Mouse (Mus musculus): ENCODE data around the gene Abhd16a.

Abhd16a gene

DNA sequence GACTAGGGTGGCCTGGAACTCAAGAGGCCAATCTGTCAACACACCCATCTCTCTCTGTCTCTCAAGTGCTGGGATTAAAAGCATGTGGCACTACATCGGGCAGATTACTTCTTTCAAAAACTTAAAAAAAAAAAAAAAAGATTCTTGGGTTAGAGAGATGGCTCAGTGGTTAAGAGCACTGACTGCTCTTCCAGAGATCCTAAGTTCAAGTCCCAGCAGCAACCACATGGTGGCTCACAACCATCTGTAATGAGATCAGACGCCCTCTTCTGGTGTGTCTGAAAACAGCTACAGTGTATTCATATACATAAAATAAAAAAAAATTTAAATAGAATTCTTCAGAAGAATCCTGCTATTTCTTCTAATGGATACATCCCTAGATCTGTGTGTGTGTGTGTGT, 912 bp upstream of the Abhd16a start:
- DNase-seq, result no peak

DNA sequence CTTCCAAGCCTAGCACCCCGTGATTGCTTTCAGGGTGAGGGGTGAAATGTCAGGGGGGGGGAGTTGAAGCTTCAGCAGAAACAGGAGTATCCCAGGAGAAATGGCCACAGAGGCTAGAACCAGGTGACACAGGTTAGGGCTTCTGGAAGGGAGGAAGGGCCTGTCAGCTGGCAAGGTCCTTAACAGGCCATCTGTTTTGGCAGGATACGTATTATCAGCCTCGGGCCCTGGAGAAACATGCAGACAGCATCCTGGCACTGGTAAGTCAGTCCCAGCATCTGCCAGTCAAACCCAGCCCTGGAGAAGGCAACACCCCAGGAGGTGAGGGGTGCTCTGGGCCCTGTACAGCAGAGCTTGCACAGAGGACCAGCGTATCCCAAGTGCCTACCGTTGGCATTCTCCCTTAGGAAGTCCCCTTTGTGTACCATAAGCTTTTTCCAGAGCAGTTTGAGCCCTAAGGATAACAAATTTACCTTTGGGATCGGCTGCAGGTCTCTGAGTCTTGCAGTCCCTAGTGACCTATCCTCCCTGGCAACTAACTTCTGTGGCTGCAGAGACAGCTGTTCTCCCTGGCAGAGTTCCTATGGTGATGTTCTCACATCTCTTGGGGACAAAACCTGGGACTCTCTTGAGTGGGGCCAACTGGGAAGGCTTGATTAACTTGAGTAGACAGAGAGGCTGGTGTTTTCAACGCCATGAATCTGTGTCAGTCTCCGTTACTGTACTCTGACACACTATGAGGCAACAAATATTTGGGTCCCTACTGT, 1.3 kb downstream of the Abhd16a start:
- no peak for DNase-seq

DNA sequence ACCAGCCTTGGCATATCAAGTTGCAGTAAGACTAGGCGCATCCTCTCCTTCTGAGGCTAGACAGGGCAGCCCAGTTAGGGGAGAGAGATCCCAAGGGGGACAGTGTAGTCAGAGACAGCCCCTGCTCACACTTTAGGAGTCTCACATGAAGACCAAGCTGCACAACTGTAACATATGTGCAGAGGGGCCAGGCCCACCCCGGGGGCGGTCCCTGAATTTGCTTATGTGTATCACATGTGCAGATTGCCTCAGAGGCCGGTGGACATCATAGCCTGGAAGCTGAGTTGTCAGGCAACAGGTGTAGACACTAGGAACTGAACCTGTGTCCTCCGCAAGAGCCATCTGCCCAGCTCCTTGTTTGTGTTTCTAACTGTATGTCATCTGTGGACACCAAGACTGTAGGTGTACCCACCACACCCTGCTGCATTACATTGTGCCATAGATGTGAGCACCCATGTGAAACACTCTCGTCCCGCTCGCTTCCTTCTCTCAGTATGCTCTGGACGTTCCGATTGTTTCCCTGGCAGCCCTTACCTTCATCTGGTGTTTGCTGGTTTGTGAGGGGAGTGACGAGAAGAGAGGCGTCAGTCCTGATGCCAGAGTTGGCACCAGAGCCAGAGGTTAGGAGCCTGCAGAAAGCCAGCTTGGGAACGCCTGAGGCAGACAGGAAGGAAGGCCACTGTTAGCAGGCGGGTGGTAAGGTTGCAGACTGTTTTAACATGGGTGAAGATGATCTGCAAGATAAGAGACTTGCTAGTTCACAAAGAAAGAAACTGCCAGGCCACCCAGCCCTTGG, 3.5 kb downstream of the Abhd16a start:
- DNase-seq, result peak in 1 of 2 experiments; percentile 55

DNA sequence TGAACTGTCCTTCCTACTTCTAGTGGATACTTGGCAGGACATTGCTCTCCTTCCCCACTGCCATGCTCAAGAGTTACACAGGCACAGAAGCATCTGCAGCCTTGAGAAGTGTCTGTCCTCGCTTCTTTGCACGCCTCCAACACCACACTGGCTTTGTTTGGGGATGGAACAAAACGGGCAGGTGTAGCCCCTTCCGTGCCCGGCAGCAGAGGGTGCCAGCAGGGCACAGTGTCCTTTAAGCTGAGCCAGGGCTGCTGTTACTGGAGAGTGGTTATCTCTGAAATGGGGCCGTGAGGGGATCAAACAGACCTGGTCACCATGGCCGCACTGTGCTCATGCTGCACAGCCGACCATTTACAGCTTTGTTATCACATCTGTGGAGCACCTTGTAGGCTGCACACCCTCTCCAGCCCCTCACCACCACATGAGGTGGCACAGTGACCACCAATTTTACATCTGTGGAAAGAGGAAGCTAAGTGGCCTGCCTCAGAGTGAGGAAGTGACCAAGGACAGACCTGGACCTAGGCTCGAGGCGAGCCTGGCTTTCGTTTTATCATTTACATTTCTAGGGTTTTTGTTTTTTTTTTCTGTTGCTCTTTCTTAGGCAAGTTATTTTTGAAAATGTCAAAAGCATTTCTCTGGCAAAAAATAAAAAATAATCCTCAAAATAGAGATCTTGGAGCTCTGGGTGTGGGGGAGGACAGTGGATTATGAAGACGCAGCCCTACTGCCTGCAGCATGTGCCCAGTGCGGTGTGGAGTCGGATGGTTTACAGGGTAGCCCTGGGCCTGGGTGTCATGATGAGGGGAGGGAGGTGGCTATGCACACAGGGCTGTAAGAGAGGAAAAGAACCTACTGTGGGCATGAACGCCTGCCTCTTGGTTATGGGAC, 5.7 kb downstream of the Abhd16a start:
- no peak for DNase-seq

DNA sequence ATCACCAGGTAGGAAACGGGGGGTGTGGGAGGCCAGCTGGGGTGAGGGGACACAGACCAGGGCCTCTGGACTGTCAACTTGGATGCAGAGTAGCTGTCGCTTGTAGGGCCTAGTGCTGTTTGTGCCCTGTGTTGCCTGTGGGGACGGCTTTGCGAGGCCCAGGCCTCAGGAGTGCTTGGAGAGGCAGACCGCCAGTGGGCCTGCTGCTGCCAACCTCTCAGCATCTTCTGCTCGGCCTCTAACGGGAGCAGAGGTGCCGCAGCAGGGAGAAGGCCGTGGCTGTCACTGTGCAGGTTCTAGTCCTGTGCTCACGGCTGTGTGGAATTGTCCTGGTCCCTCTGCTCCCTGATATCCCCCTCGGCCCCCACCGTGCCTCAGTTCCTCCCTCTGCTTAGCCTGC, 7.5 kb downstream of the Abhd16a start:
- no peak for DNase-seq

DNA sequence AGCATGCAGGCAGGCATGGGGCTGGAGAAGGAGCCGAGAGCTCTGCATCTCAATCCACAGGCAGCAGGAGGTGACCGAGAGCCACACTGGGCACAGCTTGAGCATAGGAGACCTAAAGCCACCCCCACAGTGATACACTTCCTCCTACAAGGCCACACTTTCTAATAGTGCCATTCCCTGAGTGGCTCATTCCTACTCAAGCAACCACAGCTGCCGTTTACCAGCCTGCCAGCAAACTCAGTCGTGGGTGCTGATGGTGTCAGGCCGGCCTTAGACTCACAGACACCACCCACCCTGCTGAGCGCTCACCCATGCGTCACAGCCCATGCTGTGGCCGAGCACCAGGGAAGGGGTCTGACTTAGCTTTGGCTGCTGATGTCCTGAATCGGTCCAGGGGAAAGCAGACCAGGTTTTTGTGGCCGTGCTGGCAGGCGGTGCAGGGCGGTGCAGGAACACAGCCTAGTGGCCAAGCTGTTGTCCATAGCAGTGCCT, 8.1 kb downstream of the Abhd16a start:
- peak; percentile 20 to 39 for DNase-seq

DNA sequence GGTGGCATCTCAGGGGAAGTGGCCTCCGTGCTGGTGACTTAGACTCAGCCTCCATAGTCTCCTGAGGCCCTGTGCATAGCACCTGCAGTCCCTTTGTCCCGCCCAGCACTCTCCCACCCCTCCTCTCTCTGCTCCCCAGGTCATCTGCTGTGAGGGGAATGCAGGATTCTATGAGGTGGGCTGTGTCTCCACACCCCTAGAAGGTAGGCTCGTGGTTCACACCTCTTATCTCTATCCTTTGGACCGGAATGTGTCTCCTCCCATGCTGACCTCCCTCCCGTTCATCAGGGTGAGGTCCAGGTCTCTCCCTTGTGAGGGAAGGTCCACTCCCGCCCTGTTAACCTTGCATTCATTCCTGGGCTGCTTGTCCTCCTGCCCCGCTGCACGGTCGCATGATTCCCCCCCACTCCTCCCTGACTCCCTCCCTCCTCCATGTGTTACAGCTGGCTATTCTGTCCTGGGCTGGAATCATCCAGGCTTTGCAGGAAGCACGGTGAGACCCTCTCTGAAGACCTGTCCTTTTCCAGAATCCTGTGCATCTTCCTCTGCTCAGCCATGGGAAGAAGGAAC, 11.2 kb downstream of the Abhd16a start:
- DNase-seq, result no peak

DNA sequence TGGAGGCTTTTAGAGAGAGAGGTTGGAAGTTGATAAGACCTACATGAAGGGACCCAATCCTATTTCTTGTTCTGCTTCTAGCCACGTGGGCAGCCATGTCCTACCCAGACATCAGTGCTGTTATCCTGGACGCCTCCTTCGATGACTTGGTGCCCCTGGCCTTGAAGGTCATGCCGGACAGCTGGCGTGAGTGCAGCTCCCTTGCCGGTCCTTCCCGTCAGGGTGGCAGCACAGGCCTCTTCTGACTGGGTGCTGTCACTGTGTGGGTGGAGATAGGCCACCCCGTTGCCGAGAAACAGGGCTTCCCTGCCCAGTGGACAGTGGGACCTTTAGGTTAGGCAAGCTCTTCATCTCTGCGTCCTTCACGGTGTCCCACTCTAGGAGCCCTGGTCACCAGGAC, 12.1 kb downstream of the Abhd16a start:
- no peak for DNase-seq

DNA sequence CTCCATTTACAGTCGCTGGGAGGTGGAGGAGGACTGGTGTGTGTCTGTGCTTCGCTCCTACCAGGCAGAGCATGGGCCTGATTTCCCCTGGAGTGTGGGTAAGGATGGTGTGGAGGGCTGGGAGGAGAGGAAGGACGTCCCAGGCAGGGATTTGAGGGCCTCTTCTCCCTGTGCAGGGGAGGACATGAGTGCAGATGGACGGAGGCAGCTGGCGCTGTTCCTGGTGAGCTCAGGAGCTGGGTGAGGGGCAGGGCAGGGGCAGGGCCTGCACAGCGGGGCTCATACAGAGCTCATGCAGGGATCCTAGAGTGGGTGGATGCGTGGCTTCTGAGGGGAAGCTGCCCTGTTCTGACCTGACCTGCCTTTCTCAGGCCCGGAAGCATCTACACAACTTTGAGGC, 13.2 kb downstream of the Abhd16a start:
- DNase-seq, result no peak

DNA sequence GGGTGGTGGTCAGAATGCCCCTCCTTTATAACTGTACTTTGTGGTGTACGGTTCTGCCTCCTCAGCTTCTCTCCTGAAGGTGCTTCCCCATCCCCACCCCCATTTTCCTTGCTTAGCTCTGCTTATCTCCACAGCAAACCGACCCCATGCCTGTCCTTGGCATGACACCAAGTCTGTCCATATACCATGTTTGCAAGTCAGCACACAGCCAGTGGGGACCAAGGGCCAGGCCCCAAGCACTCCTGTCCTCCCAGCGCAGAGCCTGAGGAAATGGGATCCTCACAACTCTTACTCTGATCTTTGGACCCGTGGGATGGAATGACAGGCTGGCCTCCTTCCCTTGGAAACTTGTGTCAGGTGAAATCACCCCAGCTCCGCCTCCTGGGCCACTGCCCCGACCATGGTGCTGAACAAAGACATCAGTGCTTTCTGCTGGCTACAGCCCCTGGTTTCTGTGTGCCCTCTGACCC, 14.2 kb downstream of the Abhd16a start:
- no peak for DNase-seq

DNA sequence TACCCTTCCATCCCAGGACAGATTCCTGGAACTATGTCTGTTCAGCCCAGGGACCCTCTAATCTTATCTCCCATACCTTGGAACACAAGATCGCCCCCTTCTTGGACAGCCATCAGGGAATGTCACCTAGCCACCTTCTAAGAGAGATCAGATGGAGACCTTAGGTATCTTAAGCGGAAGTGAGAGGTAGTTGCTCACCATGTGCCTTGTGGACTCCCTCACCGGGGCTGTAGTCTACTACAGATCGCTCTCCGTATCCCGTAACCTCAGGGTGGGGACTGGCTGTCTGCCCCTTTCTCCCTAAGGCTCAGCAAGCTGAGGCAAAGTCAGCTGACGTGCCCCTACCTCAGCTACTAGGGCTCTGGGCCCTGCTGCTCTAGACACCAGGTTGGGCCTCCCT, 15.0 kb downstream of the Abhd16a start:
- DNase-seq, result no peak

DNA sequence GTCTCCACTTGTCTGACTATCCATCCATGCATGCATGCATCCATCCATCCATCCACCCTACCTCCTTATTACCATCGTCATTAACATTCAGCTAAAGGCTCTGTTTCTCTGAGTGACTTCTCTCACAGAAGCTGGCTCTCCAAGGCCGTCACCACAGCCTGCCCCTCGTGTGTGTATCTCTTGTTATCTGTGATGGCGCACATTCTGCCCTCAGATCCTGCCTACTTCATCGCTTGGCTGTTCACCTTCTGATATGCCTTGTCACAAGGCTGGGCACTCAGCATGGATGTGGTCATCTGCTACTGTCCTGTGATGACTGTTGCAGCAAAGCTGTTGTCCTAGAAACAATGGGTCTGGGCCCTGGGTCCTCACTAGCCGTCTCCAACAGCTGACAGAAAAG, 15.7 kb downstream of the Abhd16a start:
- DNase-seq, result no peak

DNA sequence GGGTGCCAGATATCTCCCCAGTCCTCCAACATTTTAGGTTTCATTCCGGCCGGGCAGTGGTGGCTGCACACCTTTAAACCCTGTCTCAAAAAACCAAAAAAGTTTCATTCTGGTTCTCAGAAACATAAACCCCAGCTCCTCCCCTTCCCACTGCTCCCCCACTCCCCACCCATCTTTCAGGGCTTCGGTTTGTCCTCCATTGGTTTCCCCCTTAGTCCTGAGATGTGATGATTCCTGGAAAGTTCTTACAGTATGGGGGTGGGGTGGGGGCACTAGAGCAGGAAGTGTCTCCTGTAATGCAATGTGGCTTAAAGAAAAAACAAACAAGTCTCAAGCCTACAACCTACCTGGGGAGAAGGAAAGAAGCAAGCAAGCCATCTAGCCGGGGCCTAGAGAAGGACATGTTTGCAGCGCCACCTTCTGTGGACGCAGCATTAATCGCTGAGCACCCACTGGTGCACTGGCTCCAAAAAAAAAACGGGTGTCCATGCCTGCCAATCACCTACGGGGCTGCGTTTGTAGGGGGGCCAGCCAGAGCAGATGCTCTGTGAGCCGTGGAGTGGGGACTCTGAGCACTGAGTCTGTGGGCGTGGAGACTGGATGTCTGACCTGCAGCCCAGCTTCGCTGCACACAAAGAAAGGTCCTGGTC, 16.8 kb downstream of the Abhd16a start:
- DNase-seq, result peak; percentile 50 to 52

DNA sequence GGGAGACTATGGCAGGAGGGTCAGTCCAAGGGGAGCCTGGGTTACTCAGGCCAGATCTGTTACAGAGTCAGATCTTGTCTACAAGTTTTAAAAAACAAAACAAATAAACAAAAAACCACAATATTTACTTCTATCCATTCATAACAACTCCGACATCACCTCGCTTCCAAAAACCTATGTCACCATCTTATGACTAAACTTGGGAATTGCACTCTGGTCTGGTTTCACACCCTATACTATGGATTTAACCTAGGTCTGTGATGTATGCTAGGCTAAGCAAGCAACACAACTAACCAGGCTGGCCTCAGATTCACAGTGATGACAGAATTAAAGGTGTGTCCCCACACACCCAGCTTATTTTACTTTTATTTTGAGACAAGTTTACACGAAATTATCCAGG, 17.5 kb downstream of the Abhd16a start:
- no peak for DNase-seq

DNA sequence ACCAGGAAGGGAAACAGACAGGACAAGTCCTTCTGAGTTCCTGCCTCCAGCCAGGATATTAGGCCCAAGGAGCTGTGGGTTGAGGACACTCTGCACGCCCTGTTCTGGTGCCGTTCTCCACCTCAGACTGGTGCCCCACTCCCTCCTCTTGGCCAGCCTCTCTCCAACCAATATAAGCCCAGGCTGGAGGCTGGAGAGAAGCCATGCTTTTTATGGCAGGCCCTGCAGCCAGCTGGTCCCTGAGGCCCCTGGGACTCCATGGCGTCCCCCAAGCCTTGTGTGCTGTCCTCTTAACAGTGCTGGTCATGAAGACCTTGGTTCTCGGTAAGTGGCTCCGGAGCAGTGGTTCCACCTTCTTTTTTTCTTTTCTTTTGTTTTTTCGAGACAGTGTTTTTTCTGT, 19.0 kb downstream of the Abhd16a start, which contains the start of gene Ly6g5c:
Gene Ly6g5c, plus strand, starts transcription at position 183 of the 400 bp plus-strand sequence.
- no peak for DNase-seq

DNA sequence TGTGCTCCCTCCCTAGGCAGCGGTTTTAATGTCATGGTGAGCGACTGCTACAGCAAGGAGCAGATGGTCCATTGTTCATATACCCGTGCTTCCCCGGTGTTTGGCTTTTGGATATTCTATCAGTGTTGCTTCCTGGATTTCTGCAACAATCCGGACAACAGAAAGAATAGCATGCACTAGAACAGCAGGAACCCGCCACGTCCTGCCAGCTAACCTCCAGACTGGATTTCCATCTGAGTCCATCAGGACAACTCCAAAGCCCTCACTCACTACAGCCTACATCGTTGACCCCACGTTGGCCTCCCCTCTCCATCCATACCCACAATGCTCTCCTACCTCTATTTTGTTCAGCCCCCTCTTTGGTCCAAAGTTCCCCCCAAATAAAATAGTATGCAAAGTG, 22.7 kb downstream of the Abhd16a start:
- DNase-seq, result no peak

DNA sequence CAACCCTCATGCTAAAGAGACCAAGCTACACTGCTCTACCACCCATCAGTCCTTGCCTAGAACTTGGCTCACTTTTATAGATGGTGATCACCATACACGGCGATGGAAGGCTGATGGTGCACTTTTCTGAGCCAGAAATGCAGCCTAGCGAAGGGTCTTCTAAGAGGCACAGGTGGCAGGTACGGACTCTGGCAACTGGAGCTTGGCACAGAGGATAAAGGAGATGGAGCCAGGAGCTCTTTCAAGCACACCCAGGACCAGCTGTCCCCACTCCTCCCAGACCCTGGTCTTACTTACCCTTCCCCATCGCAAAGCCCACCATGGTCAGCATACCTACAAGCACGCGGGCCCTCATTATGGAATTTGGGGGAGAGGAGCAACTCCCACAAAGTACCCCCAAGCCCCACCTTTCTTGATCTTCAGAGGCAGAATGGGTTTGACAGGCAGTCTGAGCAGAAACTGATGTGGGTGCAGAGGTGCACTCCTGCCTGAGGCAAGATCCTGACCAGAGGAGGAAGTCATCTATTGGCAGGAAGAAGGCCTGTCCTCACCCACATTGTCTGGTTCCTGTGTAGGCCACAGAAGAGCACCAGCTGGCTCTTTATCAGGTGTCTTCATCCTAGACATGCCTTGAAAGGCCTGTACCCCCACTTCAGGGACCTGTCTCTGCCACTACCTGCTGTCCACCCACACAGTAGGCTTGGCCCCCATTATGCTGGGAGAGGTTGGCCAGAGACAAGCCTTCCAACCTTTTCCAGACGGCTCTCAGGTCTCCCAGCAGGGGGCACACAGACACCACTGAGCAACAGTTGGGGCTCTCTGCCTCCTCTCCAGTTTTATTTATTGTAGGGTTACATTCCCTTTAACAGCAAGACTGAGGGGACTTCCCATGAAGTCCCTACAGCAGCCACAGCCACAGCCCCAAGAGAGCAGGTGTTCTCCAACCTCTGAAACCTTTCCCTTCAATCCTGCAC, 26.3 kb downstream of the Abhd16a start, which contains the start of gene Ly6g5b:
Gene Ly6g5b, minus strand, starts transcription at position 383 of the 974 bp plus-strand sequence.
- DNase-seq, result peak; percentile 50 to 51

DNA sequence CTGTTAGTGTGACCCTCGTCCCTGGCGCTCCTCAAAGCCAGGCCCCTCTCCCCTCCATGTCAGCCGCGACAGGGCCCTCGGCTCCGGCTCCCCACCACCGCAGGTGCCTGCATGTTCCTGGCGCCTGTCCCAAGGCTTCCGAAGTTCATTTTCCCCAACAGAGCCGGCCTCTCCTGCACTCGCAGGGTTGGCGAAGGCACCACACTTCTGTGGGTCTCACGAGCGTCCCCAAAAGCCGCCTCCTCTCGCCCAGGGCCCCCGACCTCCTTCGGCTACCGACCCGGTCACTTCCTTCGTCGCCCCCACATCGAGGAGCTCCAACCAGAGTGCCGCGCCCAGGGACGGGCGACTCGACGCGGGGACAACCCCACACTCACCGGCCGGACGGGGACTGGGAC, 31.7 kb downstream of the Abhd16a start:
- no peak for DNase-seq

DNA sequence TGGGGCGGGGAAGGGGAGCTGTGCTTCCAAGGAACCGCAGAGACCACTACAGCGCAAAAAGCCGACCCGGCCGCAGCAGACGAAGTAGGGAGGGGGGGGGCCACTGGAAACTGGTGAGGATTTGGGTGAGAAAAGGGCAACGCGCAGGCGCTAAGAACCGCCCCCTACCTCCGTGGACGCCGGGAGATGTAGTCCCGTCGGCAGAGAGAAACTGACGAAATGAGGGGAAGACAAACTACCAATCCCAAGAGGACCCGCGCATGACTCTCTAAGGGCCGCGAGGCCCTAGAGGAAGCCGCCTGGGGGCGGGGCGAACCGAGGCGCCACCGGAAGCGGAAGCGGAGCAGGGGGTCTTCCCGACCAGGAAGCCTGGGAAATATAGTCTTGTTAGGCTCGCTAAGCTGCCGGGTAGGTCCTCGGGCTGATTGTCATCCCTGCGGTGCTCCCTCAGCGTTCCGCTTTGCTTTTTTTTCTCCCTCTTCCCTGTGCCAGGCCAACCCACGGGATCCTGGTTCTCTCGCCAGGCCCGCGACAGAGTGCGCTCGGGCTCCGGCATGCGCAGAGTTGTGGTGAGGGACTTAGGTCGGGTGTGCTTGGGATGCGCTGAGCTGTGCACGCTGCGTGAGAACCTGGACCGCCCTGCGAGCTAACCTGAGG, 32.2 kb downstream of the Abhd16a start, which contains the start of gene Gpank1:
Gene Gpank1, plus strand, starts transcription at position 313 of the 657 bp plus-strand sequence.
- peak; percentile 97 to 99 for DNase-seq

DNA sequence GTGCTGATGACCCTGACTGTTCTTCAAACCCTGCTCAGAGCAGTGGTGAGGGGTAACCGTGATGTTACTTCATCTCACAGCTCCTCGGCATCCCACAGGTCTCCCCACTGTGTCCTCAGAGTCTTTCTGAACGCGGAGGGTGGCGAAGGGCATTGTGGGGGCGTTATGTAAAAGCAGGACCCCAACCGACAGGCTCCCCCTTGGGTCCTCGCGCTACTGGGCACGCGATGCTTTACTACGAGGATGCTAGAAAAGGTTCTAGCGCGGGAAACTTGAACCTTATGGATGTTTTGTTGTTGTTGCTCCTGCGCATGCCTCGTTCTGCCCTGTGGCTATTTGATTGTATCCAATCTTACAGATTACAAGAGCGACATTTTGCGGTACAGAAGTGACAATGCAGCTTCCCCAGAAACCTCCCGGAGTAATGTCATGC, 32.8 kb downstream of the Abhd16a start, which contains the start of gene Csnk2b:
Gene Csnk2b, minus strand, starts transcription at position 183 of the 433 bp plus-strand sequence.
- DNase-seq, result peak; percentile 63 to 65
